Comparison of ENCODE assay signal across 31 mouse cellular contexts in genomic region chr11:95973187-95973586, GRCm38 (mm10). TPM values are rescaled to one million over a fixed set of nuclear protein-coding genes. Genes with fewer than 3 reads are reported as not detected.
A peak's percentile ranks its signal among the peaks of the same experiment; 100 is the strongest.
DNase-seq lines count a peak whose midpoint lies in the region; ATAC-seq and TF ChIP-seq lines count a peak whose summit lies in the region.
"Had no signal": no experiment of that assay in that cellular context is flagged by ENCODE, and none has a peak within 500 bp of the region (broad histone marks: within the 10 kb centered on the region; RNA-seq: fewer than 3 reads in every experiment).

No protein-coding gene starts in this region.

- H3K36me3 ChIP-seq in heart, postnatal 0 days (replicated peaks; ENCODE audit: control insufficient read depth, insufficient read depth, low read length): peaks cover 68% of the 10 kb centered on the region
- H3K36me3 ChIP-seq in liver, postnatal 0 days (replicated peaks; ENCODE audit: insufficient read depth, low read length): peaks cover 2% of the 10 kb centered on the region; the same call in 1 of the 2 replicates
- peaks cover 98% of the 10 kb centered on the region for H3K36me3 ChIP-seq in liver, embryonic 12.5 days
- peaks cover 99% of the 10 kb centered on the region for H3K36me3 ChIP-seq in E14TG2a.4 (ENCODE audit: insufficient read depth, low read length)

- no peak overlapping the region for H3K9ac ChIP-seq in heart, postnatal 0 days (replicated peaks; ENCODE audit: low read depth, low read length)
- H3K9ac ChIP-seq in liver, postnatal 0 days (replicated peaks): no peak overlapping the region
- no peak overlapping the region for H3K9ac ChIP-seq in liver, embryonic 12.5 days
- H3K9ac ChIP-seq: forebrain, embryonic 12.5 days; hindbrain, embryonic 12.5 days; limb, embryonic 12.5 days; liver, embryonic 13.5 days; midbrain, embryonic 13.5 days; neural tube, embryonic 12.5 days had no signal

- ATAC-seq in heart, postnatal 0 days (ENCODE audit: insufficient read depth, low read depth): no peak
- no peak for ATAC-seq in liver, postnatal 0 days
- no peak for ATAC-seq in liver, embryonic 12.5 days
- no peak for ATAC-seq in frontal cortex, adult (ENCODE audit: low TSS enrichment)
- ATAC-seq: midbrain, embryonic 13.5 days had no signal

- no peaks in the 10 kb centered on the region for H3K9me3 ChIP-seq in heart, postnatal 0 days (replicated peaks; ENCODE audit: control insufficient read depth, low read length)
- no peaks in the 10 kb centered on the region for H3K9me3 ChIP-seq in liver, postnatal 0 days (ENCODE audit: low read length)
- no peaks in the 10 kb centered on the region for H3K9me3 ChIP-seq in liver, embryonic 12.5 days (replicated peaks)
- H3K9me3 ChIP-seq in E14TG2a.4 (ENCODE audit: low read length): no peaks in the 10 kb centered on the region
- H3K9me3 ChIP-seq: forebrain, embryonic 12.5 days; heart, embryonic 10.5 days; hindbrain, embryonic 12.5 days; limb, embryonic 12.5 days; liver, embryonic 13.5 days; megakaryocyte, embryonic 14.5 days; midbrain, embryonic 13.5 days; neural tube, embryonic 12.5 days had no signal

- intact Hi-C loops in heart, postnatal 14 days (cut with DNase I): no loop called here

- H3K27ac ChIP-seq in heart, postnatal 0 days (ENCODE audit: low read depth): no peak overlapping the region
- no peak overlapping the region for H3K27ac ChIP-seq in liver, postnatal 0 days (ENCODE audit: low read depth)
- no peak overlapping the region for H3K27ac ChIP-seq in liver, embryonic 12.5 days
- H3K27ac ChIP-seq: forebrain, embryonic 12.5 days; heart, embryonic 10.5 days; hindbrain, embryonic 12.5 days; limb, embryonic 12.5 days; liver, embryonic 13.5 days; midbrain, embryonic 13.5 days; neural tube, embryonic 12.5 days had no signal

- H3K4me2 ChIP-seq in heart, postnatal 0 days (ENCODE audit: low read depth, low read length): no peak overlapping the region
- H3K4me2 ChIP-seq in liver, postnatal 0 days (ENCODE audit: low read depth, low read length): no peak overlapping the region
- no peak overlapping the region for H3K4me2 ChIP-seq in liver, embryonic 12.5 days
- H3K4me2 ChIP-seq: forebrain, embryonic 12.5 days; hindbrain, embryonic 12.5 days; limb, embryonic 12.5 days; liver, embryonic 13.5 days; midbrain, embryonic 13.5 days; neural tube, embryonic 12.5 days had no signal

- H3K27me3 ChIP-seq in heart, postnatal 0 days (ENCODE audit: control insufficient read depth, insufficient read depth, low read length): no peaks in the 10 kb centered on the region
- no peaks in the 10 kb centered on the region for H3K27me3 ChIP-seq in liver, postnatal 0 days (ENCODE audit: insufficient read depth, low read length)
- H3K27me3 ChIP-seq in liver, embryonic 12.5 days (replicated peaks): no peaks in the 10 kb centered on the region
- no peaks in the 10 kb centered on the region for H3K27me3 ChIP-seq in E14TG2a.4 (ENCODE audit: insufficient read depth, low read length)
- H3K27me3 ChIP-seq: forebrain, embryonic 12.5 days; hindbrain, embryonic 12.5 days; limb, embryonic 12.5 days; liver, embryonic 13.5 days; midbrain, embryonic 13.5 days; neural tube, embryonic 12.5 days had no signal

- no peak overlapping the region for H3K4me3 ChIP-seq in heart, postnatal 0 days (ENCODE audit: low read depth, low read length)
- no peak overlapping the region for H3K4me3 ChIP-seq in liver, postnatal 0 days (ENCODE audit: low read depth, low read length)
- no peak overlapping the region for H3K4me3 ChIP-seq in liver, embryonic 12.5 days
- H3K4me3 ChIP-seq in E14TG2a.4 (replicated peaks; ENCODE audit: low read length): peak overlapping the region; percentile 39; the same call in 1 of the 2 replicates
- H3K4me3 ChIP-seq: forebrain, embryonic 12.5 days; heart, embryonic 10.5 days; hindbrain, embryonic 12.5 days; limb, embryonic 12.5 days; liver, embryonic 13.5 days; megakaryocyte, embryonic 14.5 days; midbrain, embryonic 13.5 days; neural tube, embryonic 12.5 days had no signal

- TF ChIP-seq CTCF in heart, postnatal 0 days (IDR thresholded peaks at IDR 0.05; ENCODE audit: low read depth): peak; percentile 52
- peak; percentile 41 for TF ChIP-seq CTCF in liver, postnatal 0 days (IDR thresholded peaks at IDR 0.05; ENCODE audit: low read depth)
- TF ChIP-seq CTCF in E14TG2a.4 (conservative IDR thresholded peaks at IDR 0.05; ENCODE audit: low read length): peak; percentile 34

- TF ChIP-seq EP300 in heart, postnatal 0 days (IDR thresholded peaks at IDR 0.05; ENCODE audit: low read depth): no peak
- TF ChIP-seq EP300 in liver, postnatal 0 days (IDR thresholded peaks at IDR 0.05; ENCODE audit: low read depth): no peak

- 66% methylated on average over 6 of the region's 6 CpGs for WGBS in heart, postnatal 0 days
- WGBS in liver, postnatal 0 days (ENCODE audit: insufficient replicate concordance): 63% methylated on average over 6 of the region's 6 CpGs
- WGBS in liver, embryonic 12.5 days (ENCODE audit: insufficient replicate concordance): 76% methylated on average over 6 of the region's 6 CpGs

- no peak for DNase-seq in heart, postnatal 0 days (ENCODE audit: low spot score)
- DNase-seq in heart, postnatal 14 days: no peak
- DNase-seq in liver, postnatal 0 days: no peak
- peak; percentile 22 for DNase-seq in NIH3T3 (ENCODE audit: low read depth)
- no peak for DNase-seq in thymus, postnatal 10 days (ENCODE audit: low spot score in 2 of 2)
- DNase-seq: adrenal gland, adult 2 months; cerebellum, adult 11-12 months; cerebellum, postnatal 14 days; heart, postnatal 10 days; kidney, adult 2 months; kidney, postnatal 14 days; liver, embryonic 13.5 days; retina, postnatal 1 day; thymus, postnatal 36 days had no signal

- H3K4me1 ChIP-seq in heart, postnatal 0 days (ENCODE audit: control insufficient read depth, insufficient read depth): no peaks in the 10 kb centered on the region
- H3K4me1 ChIP-seq in liver, postnatal 0 days (ENCODE audit: insufficient read depth): no peaks in the 10 kb centered on the region
- no peaks in the 10 kb centered on the region for H3K4me1 ChIP-seq in liver, embryonic 12.5 days
- peaks cover 87% of the 10 kb centered on the region for H3K4me1 ChIP-seq in E14TG2a.4 (replicated peaks; ENCODE audit: low read depth, low read length)
- H3K4me1 ChIP-seq: forebrain, embryonic 12.5 days; heart, embryonic 10.5 days; hindbrain, embryonic 12.5 days; limb, embryonic 12.5 days; liver, embryonic 13.5 days; midbrain, embryonic 13.5 days; neural tube, embryonic 12.5 days had no signal

RNA-seq across cellular contexts. Expression of gene Igf2bp1, which starts 32.6 kb away (rescaled TPM):
- total RNA-seq in heart, postnatal 0 days (2014; rRNA removed; ENCODE audit: low replicate concordance): 3.4 and 10.4 TPM in 2 replicates
- 4.5 and 5.6 TPM in 2 replicates for polyA plus RNA-seq in heart, postnatal 0 days (2015; fragmentation: Nextera tagmentation; extraction: Ambion mirVana)
- under 1 TPM; 0.46 to 0.76 TPM for total RNA-seq in heart, postnatal 14 days (2021)
- 1.6 and 2.8 TPM in 2 replicates for polyA plus RNA-seq in liver, postnatal 0 days (2015; fragmentation: Nextera tagmentation; extraction: Ambion mirVana)
- polyA plus RNA-seq in liver, embryonic 12.5 days (2016; fragmentation: Nextera tagmentation; extraction: Ambion mirVana): 33.8 and 38.3 TPM in 2 replicates
- total RNA-seq: gastrocnemius, adult 8-10 months had no signal
- polyA plus RNA-seq: spleen, adult 2 months had no signal

RNA-seq across cellular contexts. Expression of gene Gip, which starts 51.2 kb away (rescaled TPM):
- not detected in 2 replicates for total RNA-seq in heart, postnatal 0 days (2014; rRNA removed; ENCODE audit: low replicate concordance)
- polyA plus RNA-seq in heart, postnatal 0 days (2015; fragmentation: Nextera tagmentation; extraction: Ambion mirVana): not detected in 2 replicates
- not detected for total RNA-seq in heart, postnatal 14 days (2021)
- not detected in 2 replicates for polyA plus RNA-seq in liver, postnatal 0 days (2015; fragmentation: Nextera tagmentation; extraction: Ambion mirVana)
- polyA plus RNA-seq in liver, embryonic 12.5 days (2016; fragmentation: Nextera tagmentation; extraction: Ambion mirVana): not detected in 2 replicates
- total RNA-seq: adrenal gland, adult 2 months; adrenal gland, postnatal 4 days; gastrocnemius, adult 8-10 months; heart, postnatal 10 days; left cerebral cortex, postnatal 14 days had no signal
- polyA plus RNA-seq: adrenal gland, adult 2 months; forebrain, embryonic 12.5 days; gonadal fat pad, adult 2 months; heart, embryonic 10.5 days; hindbrain, embryonic 12.5 days; kidney, adult 2 months; limb, embryonic 12.5 days; liver, embryonic 13.5 days; midbrain, embryonic 13.5 days; neural tube, embryonic 12.5 days; spleen, adult 2 months; stomach, embryonic 14.5 days had no signal

RNA-seq across cellular contexts. Expression of gene B4galnt2, which starts 58.5 kb away (rescaled TPM):
- total RNA-seq in heart, postnatal 0 days (2014; rRNA removed; ENCODE audit: low replicate concordance): not detected in 2 replicates
- 0.07 TPM in 1 of 2 replicates, not detected in the other for polyA plus RNA-seq in heart, postnatal 0 days (2015; fragmentation: Nextera tagmentation; extraction: Ambion mirVana)
- total RNA-seq in heart, postnatal 14 days (2021): not detected
- polyA plus RNA-seq in liver, postnatal 0 days (2015; fragmentation: Nextera tagmentation; extraction: Ambion mirVana): 0.14 and 0.18 TPM in 2 replicates
- 0.39 and 0.51 TPM in 2 replicates for polyA plus RNA-seq in liver, embryonic 12.5 days (2016; fragmentation: Nextera tagmentation; extraction: Ambion mirVana)
- total RNA-seq: adrenal gland, adult 2 months; gastrocnemius, adult 8-10 months; heart, postnatal 10 days; left cerebral cortex, postnatal 14 days had no signal
- polyA plus RNA-seq: adrenal gland, adult 2 months; embryonic facial prominence, embryonic 11.5 days; forebrain, embryonic 12.5 days; hindbrain, embryonic 12.5 days; limb, embryonic 12.5 days; midbrain, embryonic 13.5 days; neural tube, embryonic 12.5 days; spleen, adult 2 months had no signal
